Mouse (Mus musculus) cortical plate, adult 2 months (tissue): ENCODE results near the gene Emp2.

Source experiments
- CTCF ChIP-seq: fragments of 200-500 bp; IDR thresholded peaks from 2 replicates; pipeline ENCODE4 v1.5.1; 2011; ENCODE audit warnings: mild to moderate bottlenecking, control low read depth, low read length; ENCODE audit not compliant: insufficient read depth; ENCODE audit errors: extremely low read depth
- POLR2A ChIP-seq: fragments of 200-500 bp; IDR thresholded peaks from 2 replicates; pipeline ENCODE4 v1.6.1; 2011; ENCODE audit warnings: mild to moderate bottlenecking, low read length, control low read depth; ENCODE audit not compliant: insufficient read depth; ENCODE audit errors: extremely low read depth

DNA sequence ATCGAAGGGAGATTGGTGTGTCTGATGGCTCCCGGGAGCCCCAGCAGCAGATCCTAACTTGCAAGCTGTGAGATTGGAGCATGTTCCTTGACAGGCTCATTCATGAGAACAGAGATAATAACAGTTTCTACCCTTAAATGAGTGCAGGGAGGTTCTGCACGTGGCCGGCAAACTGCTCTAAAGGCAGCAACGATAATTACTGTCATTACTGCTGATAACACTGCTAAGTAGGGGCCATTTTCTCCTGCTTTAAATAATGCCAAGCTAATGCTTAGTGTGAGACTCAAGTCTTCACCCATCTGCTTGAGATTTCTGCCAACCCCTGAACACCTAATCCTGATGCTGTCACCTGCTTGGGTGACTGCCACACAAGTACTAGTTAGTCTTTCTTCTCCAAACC, 6.4 kb downstream of the Emp2 start:
- TF ChIP-seq CTCF (no peak), POLR2A (no peak)
